Comparison of ENCODE assay signal across 8 mouse cellular contexts in genomic region chr11:117320482-117320881, GRCm38 (mm10).
A peak's percentile ranks its signal among the peaks of the same experiment; 100 is the strongest.
DNase-seq lines count a peak whose midpoint lies in the region; ATAC-seq and TF ChIP-seq lines count a peak whose summit lies in the region.

No protein-coding gene starts in this region.

- peak overlapping the region; percentile 64 for H3K27ac ChIP-seq in heart, adult 2 months
- H3K27ac ChIP-seq in heart, postnatal 0 days (ENCODE audit: low read depth), result peak overlapping the region; percentile 89
- no peak overlapping the region for H3K27ac ChIP-seq in cerebellum, adult 2 months (ENCODE audit: insufficient read depth, low read length)

- H3K9ac ChIP-seq in heart, adult 2 months (ENCODE audit: low read depth, low read length), result peak overlapping the region; percentile 15; the same call in 1 of the 2 replicates
- no peak overlapping the region for H3K9ac ChIP-seq in heart, postnatal 0 days (replicated peaks; ENCODE audit: low read depth, low read length)

- no peak for TF ChIP-seq CTCF in heart, adult 2 months (IDR thresholded peaks at IDR 0.05)
- no peak for TF ChIP-seq CTCF in C2C12 (IDR thresholded peaks at IDR 0.05; ENCODE audit: control insufficient read depth, insufficient read depth, insufficient read length)
- no peak for TF ChIP-seq CTCF in heart, postnatal 0 days (IDR thresholded peaks at IDR 0.05; ENCODE audit: low read depth)
- no peak for TF ChIP-seq CTCF in cerebellum, adult 2 months (IDR thresholded peaks at IDR 0.05; ENCODE audit: borderline replicate concordance, insufficient read depth, low read depth, low read length)

- H3ac ChIP-seq in C2C12 (ENCODE audit: control insufficient read depth, insufficient read length, low read depth), result peak overlapping the region; percentile 3

- H3K4me1 ChIP-seq in heart, adult 2 months (ENCODE audit: control insufficient read depth, insufficient read depth, low read length), result peaks cover 52% of the 10 kb centered on the region
- H3K4me1 ChIP-seq in heart, postnatal 0 days (ENCODE audit: control insufficient read depth, insufficient read depth), result peaks cover 60% of the 10 kb centered on the region
- peaks cover 18% of the 10 kb centered on the region for H3K4me1 ChIP-seq in cerebellum, adult 2 months (ENCODE audit: control insufficient read depth, insufficient read depth, low read length)

- no peak for TF ChIP-seq EP300 in heart, adult 2 months (IDR thresholded peaks at IDR 0.05; ENCODE audit: insufficient read depth, low read depth, low read length)
- TF ChIP-seq EP300 in heart, postnatal 0 days (IDR thresholded peaks at IDR 0.05; ENCODE audit: low read depth), result no peak

- intact Hi-C loops in heart, adult 2 months (cut with DNase I), result no loop called here
- intact Hi-C loops in heart, postnatal 25 days (cut with DNase I), result no loop called here

- H3K27me3 ChIP-seq in heart, adult 2 months (ENCODE audit: control insufficient read depth, insufficient read depth, low read length), result no peaks in the 10 kb centered on the region
- H3K27me3 ChIP-seq in C2C12 (ENCODE audit: control insufficient read depth, insufficient read depth, insufficient read length), result no peaks in the 10 kb centered on the region
- no peaks in the 10 kb centered on the region for H3K27me3 ChIP-seq in heart, postnatal 0 days (ENCODE audit: control insufficient read depth, insufficient read depth, low read length)
- no peaks in the 10 kb centered on the region for H3K27me3 ChIP-seq in cerebellum, adult 2 months (ENCODE audit: control insufficient read depth, insufficient read depth, low read length)

- H3K4me3 ChIP-seq in heart, adult 2 months, result no peak overlapping the region
- no peak overlapping the region for H3K4me3 ChIP-seq in C2C12 (ENCODE audit: insufficient read depth, poor library complexity, severe bottlenecking)
- H3K4me3 ChIP-seq in heart, postnatal 0 days (ENCODE audit: low read depth, low read length), result no peak overlapping the region
- H3K4me3 ChIP-seq in cerebellum, adult 2 months (replicated peaks; ENCODE audit: insufficient read depth, low read depth, low read length), result no peak overlapping the region

- no peak for TF ChIP-seq POLR2A in heart, adult 2 months (IDR thresholded peaks at IDR 0.05; ENCODE audit: insufficient read depth, low read depth, low read length)
- TF ChIP-seq POLR2A in cerebellum, adult 2 months (IDR thresholded peaks at IDR 0.05; ENCODE audit: borderline replicate concordance, insufficient read depth, low read length), result no peak

- no peak for ATAC-seq in heart, postnatal 0 days (ENCODE audit: insufficient read depth, low read depth)
- peak; percentile 74 for ATAC-seq in megakaryocyte, adult 5-6 weeks (ENCODE audit: poor library complexity, severe bottlenecking)

- H3K4me2 ChIP-seq in heart, postnatal 0 days (ENCODE audit: low read depth, low read length), result peak overlapping the region; percentile 24; the same call in 1 of the 2 replicates

- 48% methylated on average over 3 of the region's 3 CpGs for WGBS in heart, adult 2 months
- 69% methylated on average over 3 of the region's 3 CpGs for WGBS in heart, postnatal 0 days
- 86% methylated on average over 3 of the region's 3 CpGs for WGBS in cerebellum, adult 2 months

- peaks cover 2% of the 10 kb centered on the region for H3K79me2 ChIP-seq in heart, adult 2 months (replicated peaks; ENCODE audit: control insufficient read depth, insufficient read depth, low read length)
- H3K79me2 ChIP-seq in C2C12 (ENCODE audit: control insufficient read depth, insufficient read depth), result peaks cover 99% of the 10 kb centered on the region

- peaks cover 84% of the 10 kb centered on the region for H3K79me3 ChIP-seq in C2C12 (ENCODE audit: low read depth)

- DNase-seq in heart, adult 2 months, result peak in 1 of 2 experiments; percentile 45
- DNase-seq in heart, postnatal 25 days (ENCODE audit: low spot score), result no peak
- DNase-seq in heart, postnatal 0 days (ENCODE audit: low spot score), result no peak
- DNase-seq in layer of hippocampus, adult 9-11 months, result no peak
- DNase-seq in urinary bladder, postnatal 4 days (ENCODE audit: low spot score in 2 of 2), result no peak
- no peak for DNase-seq in cerebellum, adult 2 months

- no peaks in the 10 kb centered on the region for H3K36me3 ChIP-seq in heart, adult 2 months (ENCODE audit: control insufficient read depth, insufficient read depth, low read length)
- peaks cover 12% of the 10 kb centered on the region for H3K36me3 ChIP-seq in C2C12 (ENCODE audit: control insufficient read depth, insufficient read depth)
- no peaks in the 10 kb centered on the region for H3K36me3 ChIP-seq in heart, postnatal 0 days (replicated peaks; ENCODE audit: control insufficient read depth, insufficient read depth, low read length)

- no peaks in the 10 kb centered on the region for H3K9me3 ChIP-seq in heart, postnatal 0 days (replicated peaks; ENCODE audit: control insufficient read depth, low read length)

TF ChIP-seq in C2C12, 6 proteins besides CTCF, POLR2A, EP300 and RAD21:
- TF ChIP-seq MAX (IDR thresholded peaks at IDR 0.05) (no peak), MYOD1 (IDR thresholded peaks at IDR 0.05; ENCODE audit: control insufficient read depth, insufficient read length, low read depth) (no peak), USF1 (IDR thresholded peaks at IDR 0.05; ENCODE audit: low read depth) (no peak), CEBPB (IDR thresholded peaks at IDR 0.05; ENCODE audit: low read depth) (no peak)
